Mouse (Mus musculus) E14TG2a.4 (cell line): Measurements from ENCODE around the gene Vmn1r5.
"Not testable (repeated sequence)": the region's sequence is repeated elsewhere in the genome, so short reads cannot be mapped to it uniquely, and the experiment has no call there.

Source experiments
- H3K27me3 ChIP-seq: 2 replicates; pipeline ENCODE4 v1.6.1; 2014; ENCODE audit warnings: low read length, control low read depth; ENCODE audit not compliant: insufficient read depth
- H3K36me3 ChIP-seq: 2 replicates; pipeline ENCODE4 v1.6.1; 2014; ENCODE audit warnings: low read length, control low read depth; ENCODE audit not compliant: insufficient read depth
- H3K4me1 ChIP-seq: replicated peaks from 2 replicates; pipeline ENCODE4 v1.6.1; 2014; ENCODE audit warnings: low read depth, low read length, control low read depth
- H3K4me3 ChIP-seq: replicated peaks from 2 replicates; pipeline ENCODE4 v1.5.1; 2014; ENCODE audit warnings: mild to moderate bottlenecking, low read length
- H3K9me3 ChIP-seq: 2 replicates; pipeline ENCODE4 v1.6.1; 2014; ENCODE audit warnings: low read length, control low read depth
- CTCF ChIP-seq: conservative IDR thresholded peaks from 2 replicates; pipeline ENCODE4 v1.5.1; 2014; ENCODE audit warnings: low read length
- NANOG ChIP-seq: IDR thresholded peaks from 2 replicates; pipeline ENCODE4 v1.6.1; 2014; ENCODE audit warnings: borderline replicate concordance, low read length, mixed read lengths
- POU5F1 ChIP-seq: IDR thresholded peaks from 2 replicates; pipeline ENCODE4 v1.6.1; 2014; ENCODE audit warnings: low read length, borderline replicate concordance

The Vmn1r5 gene

DNA sequence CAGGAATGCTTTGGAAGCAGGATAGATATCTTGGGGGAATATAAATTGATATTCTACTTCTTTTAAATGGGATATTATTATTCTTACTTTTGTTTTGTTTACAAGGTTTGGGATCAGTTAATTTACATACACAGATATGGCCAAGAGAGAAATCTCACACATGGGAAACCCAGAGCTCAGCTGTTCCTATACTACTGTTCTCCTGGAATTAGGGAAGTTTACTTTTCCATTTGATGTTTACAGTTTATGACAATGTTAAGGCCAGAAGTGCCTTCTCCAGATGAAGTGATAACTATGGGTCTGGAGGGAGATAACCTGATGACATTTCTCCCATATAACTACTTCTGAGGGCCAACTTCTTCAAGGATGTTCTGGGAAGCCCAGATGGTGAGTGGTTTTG is at the start of gene Vmn1r5:
Gene Vmn1r5 (plus strand): TSS at position 301 of the 400 bp plus-strand sequence.
- no peak for TF ChIP-seq NANOG
- TF ChIP-seq POU5F1 = no peak
- TF ChIP-seq CTCF = no peak
- Histone ChIP-seq H3K9me3 (no peaks in the 10 kb centered on the region), H3K36me3 (no peaks in the 10 kb centered on the region), H3K4me1 (no peaks in the 10 kb centered on the region), H3K4me3 (no peak within 1 kb of the TSS), H3K27me3 (no peaks in the 10 kb centered on the region)

GRCm38 (mm10) chr6:56923331-56923725 is 46.7 kb upstream of the Vmn1r5 start:
- Histone ChIP-seq H3K4me1 (peaks cover 10% of the 10 kb centered on the region), H3K36me3 (no peaks in the 10 kb centered on the region), H3K9me3 (no peaks in the 10 kb centered on the region; the same call in 1 of the 2 replicates), H3K27me3 (no peaks in the 10 kb centered on the region), H3K4me3 (peak overlapping the region; percentile 93)
- TF ChIP-seq POU5F1 (no peak), CTCF (no peak), NANOG (no peak)

GRCm38 (mm10) chr6:56923726-56924707 is 46.1 kb upstream of the Vmn1r5 start, which contains the start of the genes Nt5c3 and Vmn1r4:
Gene Nt5c3 (minus strand): TSS chr6:56923932.
Gene Vmn1r4 (plus strand): TSS chr6:56924015.
- H3K36me3 ChIP-seq = no peaks in the 10 kb centered on the region
- H3K9me3 ChIP-seq = no peaks in the 10 kb centered on the region; the same call in 1 of the 2 replicates
- TF ChIP-seq NANOG = no peak
- TF ChIP-seq CTCF = no peak
- TF ChIP-seq POU5F1 = no peak
- H3K4me3 ChIP-seq = peak within 1 kb of the TSS; percentile 93
- peaks cover 6% of the 10 kb centered on the region for H3K4me1 ChIP-seq
- no peaks in the 10 kb centered on the region for H3K27me3 ChIP-seq

- Histone ChIP-seq H3K4me3 (no peak overlapping the region), H3K36me3 (no peaks in the 10 kb centered on the region), H3K4me1 (no peaks in the 10 kb centered on the region), H3K9me3 (no peaks in the 10 kb centered on the region), H3K27me3 (no peaks in the 10 kb centered on the region)
- TF ChIP-seq POU5F1 (no peak), NANOG (no peak), CTCF (no peak)
Observed at GRCm38 (mm10) chr6:56931648-56932415, 38.2 kb upstream of the Vmn1r5 start.

DNA sequence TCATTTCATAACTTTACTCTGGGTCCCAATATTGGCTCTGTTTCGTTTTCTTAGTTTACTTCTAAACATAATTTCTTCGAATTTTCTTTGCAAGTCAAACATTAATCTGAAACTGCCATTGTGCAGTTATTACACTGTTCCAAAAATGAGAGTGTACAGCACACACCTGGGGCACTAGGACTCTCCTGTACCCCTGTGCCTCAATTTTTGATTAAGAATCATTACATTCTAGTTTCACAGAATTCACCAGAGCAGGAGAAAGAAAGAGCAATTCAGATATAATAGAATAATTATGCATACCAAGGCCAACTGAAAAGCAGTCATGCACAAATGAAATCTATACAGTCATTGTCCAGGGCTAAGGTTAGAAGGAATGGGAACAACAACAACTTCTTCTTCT is 37.6 kb upstream of the Vmn1r5 start:
- Histone ChIP-seq H3K4me1 (no peaks in the 10 kb centered on the region), H3K36me3 (no peaks in the 10 kb centered on the region), H3K4me3 (no peak overlapping the region), H3K9me3 (no peaks in the 10 kb centered on the region), H3K27me3 (no peaks in the 10 kb centered on the region)
- TF ChIP-seq NANOG = no peak
- TF ChIP-seq POU5F1 = no peak
- no peak for TF ChIP-seq CTCF

GRCm38 (mm10) chr6:56934366-56934765 is 35.7 kb upstream of the Vmn1r5 start:
- no peaks in the 10 kb centered on the region for H3K4me1 ChIP-seq
- no peaks in the 10 kb centered on the region for H3K9me3 ChIP-seq
- no peaks in the 10 kb centered on the region for H3K36me3 ChIP-seq
- no peak overlapping the region for H3K4me3 ChIP-seq
- TF ChIP-seq POU5F1 (no peak), NANOG (no peak)
- H3K27me3 ChIP-seq = no peaks in the 10 kb centered on the region

DNA sequence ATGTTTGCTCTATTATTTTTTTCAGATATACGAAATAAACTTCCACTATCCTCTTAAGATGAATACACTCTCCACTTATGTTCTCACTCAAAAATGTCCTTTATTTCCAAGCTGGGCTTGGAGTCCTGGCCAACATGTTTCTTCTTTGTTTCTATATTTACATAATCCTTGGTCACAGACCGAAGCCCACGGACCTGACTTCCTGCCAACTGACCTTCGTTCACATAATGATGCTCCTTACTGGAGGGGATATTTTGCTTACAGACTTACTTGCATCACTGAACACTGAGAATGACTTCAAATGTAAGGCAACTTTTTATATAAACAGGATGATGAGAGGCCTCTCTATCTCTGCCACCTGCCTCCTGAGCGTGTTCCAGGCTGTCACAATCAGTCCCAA is 13.6 kb upstream of the Vmn1r5 start:
- Histone ChIP-seq H3K4me3 (no peak overlapping the region), H3K9me3 (no peaks in the 10 kb centered on the region), H3K4me1 (no peaks in the 10 kb centered on the region), H3K27me3 (no peaks in the 10 kb centered on the region), H3K36me3 (no peaks in the 10 kb centered on the region)
- TF ChIP-seq CTCF = no peak
- no peak for TF ChIP-seq NANOG
- no peak for TF ChIP-seq POU5F1

DNA sequence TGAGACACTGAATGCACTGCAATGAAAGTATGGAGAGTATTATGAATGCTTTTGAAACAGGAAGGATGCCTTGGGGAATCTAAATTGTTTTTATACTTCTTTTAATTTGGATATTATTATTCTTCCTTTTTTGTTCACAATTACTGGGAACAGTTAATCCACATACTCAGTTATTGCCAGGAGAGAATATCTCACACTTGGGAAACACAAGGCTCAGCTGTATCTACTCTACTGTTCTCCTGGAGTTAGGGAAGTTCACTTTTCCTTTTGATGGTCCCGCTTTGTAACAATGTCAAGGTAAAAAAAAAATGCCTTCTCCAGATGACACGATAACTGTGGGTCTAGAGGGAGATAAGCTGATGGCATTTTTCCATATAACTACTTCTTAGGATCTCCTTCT is 26.9 kb downstream of the Vmn1r5 start, which contains the start of gene Vmn1r6:
Gene Vmn1r6 (plus strand): TSS at position 301 of the 400 bp plus-strand sequence.
- H3K27me3 ChIP-seq = no peaks in the 10 kb centered on the region
- H3K4me3 ChIP-seq = no peak within 1 kb of the TSS
- no peaks in the 10 kb centered on the region for H3K9me3 ChIP-seq
- TF ChIP-seq CTCF (no peak), POU5F1 (no peak), NANOG (no peak)
- H3K4me1 ChIP-seq = no peaks in the 10 kb centered on the region
- no peaks in the 10 kb centered on the region for H3K36me3 ChIP-seq

- H3K36me3 ChIP-seq, H3K27me3 ChIP-seq: not testable (repeated sequence)
Observed at GRCm38 (mm10) chr6:57025224-57025623, 55.2 kb downstream of the Vmn1r5 start, which contains the start of gene Vmn1r7. Gene Vmn1r7 (minus strand): TSS chr6:57025324.

More at GRCm38 (mm10) chr6:57025224-57025623, 55.2 kb downstream of the Vmn1r5 start, which contains the start of gene Vmn1r7:
- H3K4me1 ChIP-seq, H3K9me3 ChIP-seq, H3K4me3 ChIP-seq: not testable (repeated sequence)
